Mouse (Mus musculus): ENCODE measurements at regions not wholly inside any gene's neighbourhood (a gene's known extent, or its start where the extent isn't known, plus 50 kb on each side); places are given as distances from the start of the nearest gene placed in this dataset.

- H3K9ac ChIP-seq: no peak overlapping the region
- no peak for ATAC-seq (ENCODE audit: low read depth)
- H3K27ac ChIP-seq (replicated peaks): no peak overlapping the region
- H3K4me2 ChIP-seq: no peak overlapping the region
- H3K9me3 ChIP-seq: no peaks in the 10 kb centered on the region
- no peaks in the 10 kb centered on the region for H3K27me3 ChIP-seq
- no peaks in the 10 kb centered on the region for H3K4me1 ChIP-seq (replicated peaks)
- 37% methylated on average over 2 of the region's 2 CpGs for WGBS
- no peak overlapping the region for H3K4me3 ChIP-seq
- H3K36me3 ChIP-seq: no peaks in the 10 kb centered on the region
Measured at GRCm38 (mm10) chr8:82187138-82187880, 215.7 kb downstream of the Il15 start.

- Histone ChIP-seq H3K9ac (no peak overlapping the region), H3K4me2 (no peak overlapping the region), H3K27me3 (no peaks in the 10 kb centered on the region), H3K36me3 (no peaks in the 10 kb centered on the region), H3K4me1 (replicated peaks) (no peaks in the 10 kb centered on the region), H3K9me3 (no peaks in the 10 kb centered on the region), H3K27ac (replicated peaks) (no peak overlapping the region), H3K4me3 (no peak overlapping the region)
- no peak for ATAC-seq (ENCODE audit: low read depth)
Measured at GRCm38 (mm10) chr8:82184022-82184421, 219.0 kb downstream of the Il15 start.

Measured in neural tube, embryonic 13.5 days (tissue).